Mouse (Mus musculus) brain, embryonic 18.5 days (tissue): ENCODE data around the gene Rbpms2.

Source experiments
- DNase-seq: peaks from one replicate; pipeline ENCODE4 v3.0.0-alpha.2; 2012; ENCODE audit warnings: low read depth, low spot score

The Rbpms2 gene

DNA sequence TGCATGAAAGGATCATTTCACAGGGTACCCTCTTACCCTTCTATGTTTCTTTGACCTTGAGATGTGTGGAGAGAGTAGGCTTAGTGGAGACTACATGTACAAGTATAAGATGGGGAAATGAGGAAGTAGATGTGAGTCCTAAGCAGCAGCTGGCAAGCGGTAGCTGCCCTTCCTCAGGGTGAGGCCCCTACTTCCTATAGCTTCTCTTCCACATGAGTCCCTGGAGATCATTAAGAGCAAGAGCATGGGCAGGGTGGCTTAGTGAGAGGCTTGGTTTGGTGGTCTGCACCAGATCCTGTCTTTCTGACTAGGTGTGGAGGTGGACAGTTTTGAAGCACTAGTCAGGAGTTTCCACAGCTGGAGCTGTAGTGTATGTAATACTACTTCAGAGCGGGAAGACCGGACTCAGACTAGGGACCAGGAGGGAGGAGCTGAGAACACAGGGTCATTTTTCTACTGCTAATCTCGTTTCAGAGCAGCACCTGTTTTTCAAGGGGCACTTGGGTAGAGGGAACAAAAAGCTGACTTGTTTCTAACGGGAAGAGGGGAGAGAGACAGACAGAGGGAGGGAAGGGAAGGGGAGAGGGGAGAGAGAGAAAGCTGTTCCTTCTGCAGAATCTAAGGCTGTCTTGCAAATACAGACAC lies 63.6 kb downstream of the Rbpms2 start:
- DNase-seq: no peak

DNA sequence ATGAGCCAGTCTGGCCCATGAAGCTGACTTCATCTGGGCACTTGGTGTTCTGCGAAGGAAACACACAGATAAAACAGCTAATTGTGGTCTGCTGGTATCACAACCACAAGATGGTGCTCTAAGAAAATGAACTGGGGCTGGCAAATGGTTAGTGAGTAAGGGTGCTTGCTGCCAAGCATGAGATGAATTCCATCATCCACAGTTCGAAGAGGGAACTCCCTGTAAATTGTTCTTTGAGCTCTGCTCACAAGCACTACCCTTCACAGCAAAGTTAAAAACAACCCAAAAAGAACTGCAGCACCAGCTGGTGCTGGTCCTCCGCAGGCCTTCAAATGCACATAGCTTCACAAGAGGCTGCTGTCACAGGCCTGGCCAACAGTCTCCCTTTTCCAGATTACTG lies 66.2 kb downstream of the Rbpms2 start:
- DNase-seq: peak; percentile 51

GRCm38 (mm10) chr9:65696337-65696736 lies 66.9 kb downstream of the Rbpms2 start:
- DNase-seq: no peak

- no peak for DNase-seq
These were observed 67.9 kb downstream of the Rbpms2 start for GRCm38 (mm10) chr9:65697356-65697755.

DNA sequence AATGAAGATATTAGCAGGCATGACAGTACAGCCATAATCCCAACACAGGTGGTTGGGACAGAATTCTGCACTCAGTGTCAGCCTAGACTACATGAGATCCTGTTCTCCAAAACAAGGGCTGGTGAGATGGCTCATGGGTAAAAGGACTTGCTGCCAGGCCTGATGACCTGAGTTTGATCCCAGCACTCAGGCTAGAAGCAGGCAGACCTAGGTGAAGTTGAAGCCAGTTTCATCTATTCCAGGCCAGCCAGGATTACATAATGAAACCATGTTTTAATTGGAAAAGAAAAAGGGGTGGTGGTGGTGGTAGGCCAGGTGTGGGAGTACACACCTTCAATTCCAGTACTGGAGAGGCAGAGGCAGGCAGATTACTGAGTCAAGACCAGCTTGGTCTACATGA lies 68.5 kb downstream of the Rbpms2 start:
- no peak for DNase-seq

DNA sequence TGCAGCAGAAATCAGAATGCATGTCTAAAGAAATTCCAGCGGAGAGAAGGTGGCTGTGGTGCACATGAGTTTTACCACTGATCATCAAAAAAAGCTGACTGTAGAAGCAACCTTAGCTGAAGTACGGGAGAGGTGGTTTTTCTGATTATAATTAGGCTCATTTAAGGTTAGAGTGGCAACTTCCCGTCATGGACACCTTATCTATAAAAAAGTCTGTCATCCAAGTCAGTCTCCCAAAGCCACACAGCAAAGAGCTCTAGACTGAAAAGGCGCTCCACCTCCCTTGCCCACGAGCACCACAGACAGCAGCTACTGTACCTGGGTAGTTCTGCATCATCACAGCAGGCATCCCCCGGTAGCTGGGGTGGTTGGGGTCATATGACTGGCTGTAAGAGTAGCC lies 71.1 kb downstream of the Rbpms2 start:
- DNase-seq: no peak

DNA sequence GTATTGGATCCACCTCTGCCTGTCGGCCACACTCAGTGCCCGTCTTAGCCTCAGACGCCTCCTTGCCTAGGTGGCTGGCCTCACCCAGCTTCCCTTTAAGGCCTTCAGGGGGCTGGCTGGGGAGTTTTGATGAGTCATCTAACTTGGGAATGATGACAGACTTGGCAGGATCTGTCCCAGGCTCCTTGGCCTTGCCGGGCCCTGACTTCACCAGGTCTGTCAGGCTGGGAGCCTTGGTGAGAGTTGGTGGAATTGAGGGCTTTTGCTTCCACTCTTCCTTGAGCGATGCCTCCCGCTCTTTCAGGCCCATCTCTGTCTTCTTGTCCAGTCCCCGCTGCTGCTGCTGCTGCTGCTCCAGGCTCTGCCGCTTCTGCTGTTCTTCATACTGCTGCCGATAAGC lies 72.8 kb downstream of the Rbpms2 start:
- no peak for DNase-seq

- no peak for DNase-seq
These were observed 73.8 kb downstream of the Rbpms2 start for GRCm38 (mm10) chr9:65703241-65703640.

DNA sequence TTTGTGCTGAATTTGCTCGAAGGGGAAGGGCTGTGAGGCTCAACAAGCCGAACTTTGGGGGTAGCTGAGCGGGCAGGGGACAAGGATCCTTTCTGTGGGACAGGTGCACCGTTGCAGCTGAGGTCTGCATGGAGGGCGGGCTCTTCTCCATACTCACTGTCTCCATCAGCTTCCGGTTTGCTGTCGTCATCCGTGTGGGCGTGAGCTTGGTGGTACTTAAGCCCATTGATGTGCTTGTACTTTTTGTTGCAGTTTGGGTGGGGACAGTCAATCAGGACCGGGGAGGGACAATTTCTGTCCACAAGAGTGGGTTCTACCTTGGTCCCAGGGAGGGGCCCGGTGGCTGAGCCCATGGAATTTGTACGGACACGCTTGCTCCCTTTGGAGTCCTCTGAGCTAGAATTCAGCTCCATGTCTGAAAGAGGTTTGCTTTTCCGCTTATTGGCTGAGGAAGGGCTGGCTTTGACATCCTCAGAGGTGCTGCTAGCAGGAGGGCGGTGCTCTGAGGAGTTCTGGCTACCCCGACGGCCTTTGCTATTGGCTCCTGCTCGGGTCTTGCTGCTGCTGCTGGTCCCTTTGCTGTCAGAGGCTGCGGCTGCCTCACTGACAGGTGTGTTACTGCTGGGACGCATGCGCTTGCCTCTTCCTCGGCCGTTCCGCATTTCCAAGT lies 74.6 kb downstream of the Rbpms2 start:
- no peak for DNase-seq
